Mouse (Mus musculus): ENCODE results near the gene Col4a3.

DNA sequence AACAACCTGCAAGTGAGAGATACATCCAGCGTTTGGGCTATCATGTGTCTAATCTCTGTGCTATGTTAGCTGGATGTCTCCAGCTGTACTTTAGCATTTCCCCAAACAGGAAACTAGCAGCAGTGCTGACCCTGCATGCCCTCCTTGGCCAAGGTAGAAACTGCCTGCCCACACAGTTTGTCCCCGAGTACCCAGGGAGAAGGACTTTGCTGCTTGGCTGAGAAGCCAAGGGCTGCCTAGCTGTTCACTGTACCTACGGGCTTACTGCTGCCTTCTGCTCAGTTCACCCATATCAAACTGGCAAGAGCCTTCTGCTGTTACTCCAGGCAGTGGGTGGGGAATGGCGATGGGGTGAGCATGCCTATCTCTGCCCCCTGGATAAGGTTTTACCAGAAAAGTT, 3.5 kb downstream of the Col4a3 start:
- TF ChIP-seq POLR2A (IDR thresholded peaks at IDR 0.05; ENCODE audit: low read depth, low read length), result no peak
- no peak for TF ChIP-seq CTCF (IDR thresholded peaks at IDR 0.05; ENCODE audit: borderline replicate concordance, insufficient read depth, low read length)

Data from embryonic fibroblast, embryonic 13.5 days (primary cell).